Mouse (Mus musculus) forebrain, embryonic 14.5 days (tissue): ENCODE data around the gene Vwf. TPM values are rescaled to one million over a fixed set of nuclear protein-coding genes. Genes with fewer than 3 reads are reported as not detected.

ENCODE experiments used
- ATAC-seq: fragments of 200-750 bp; cut with Nextera tagmentation; 2 replicates; pipeline ENCODE4 v1.8.0; 2017; ENCODE audit warnings: mild to moderate bottlenecking, moderate library complexity
- DNase-seq: peaks from one replicate; pipeline ENCODE4 v3.0.0-alpha.2; 2015; ENCODE audit warnings: low spot score
- H3K27ac ChIP-seq: fragments of 300-500 bp; sonication (generic); 2 replicates; pipeline ENCODE4 v1.5.1; 2014; ENCODE audit warnings: low read depth, mild to moderate bottlenecking, control low read depth, low read length, moderate library complexity
- H3K27me3 ChIP-seq: fragments of 300-500 bp; sonication (generic); replicated peaks from 2 replicates; pipeline ENCODE4 v1.6.1; 2014; ENCODE audit warnings: low read length, control low read depth, mixed read lengths; ENCODE audit not compliant: control insufficient read depth, insufficient read depth
- H3K36me3 ChIP-seq: fragments of 300-500 bp; sonication (generic); 2 replicates; pipeline ENCODE4 v1.6.1; 2014; ENCODE audit warnings: low read length, control low read depth; ENCODE audit not compliant: control insufficient read depth, insufficient read depth
- H3K4me1 ChIP-seq: fragments of 300-500 bp; sonication (generic); 2 replicates; pipeline ENCODE4 v1.6.1; 2014; ENCODE audit warnings: antibody characterized with exemption, low read length, control low read depth; ENCODE audit not compliant: control insufficient read depth, insufficient read depth
- H3K4me2 ChIP-seq: fragments of 300-500 bp; sonication (generic); 2 replicates; pipeline ENCODE4 v1.6.1; 2014; ENCODE audit warnings: mild to moderate bottlenecking, control low read depth, low read length
- H3K4me3 ChIP-seq: fragments of 300-500 bp; sonication (generic); 2 replicates; pipeline ENCODE4 v1.5.1; 2014; ENCODE audit warnings: low read depth, low read length, control low read depth
- H3K9ac ChIP-seq: fragments of 300-500 bp; sonication (generic); 2 replicates; pipeline ENCODE4 v1.6.1; 2014; ENCODE audit warnings: mild to moderate bottlenecking, low read length, control low read depth, moderate library complexity
- H3K9me3 ChIP-seq: fragments of 300-500 bp; sonication (generic); replicated peaks from 2 replicates; pipeline ENCODE4 v1.6.1; 2016; ENCODE audit warnings: low read length, control low read depth, mixed read lengths; ENCODE audit not compliant: control insufficient read depth
- WGBS: fragments of 180-500 bp; shearing (Covaris S2); extraction: QIAGEN DNeasy Blood & Tissue Kit; methylation state at CpG from one replicate; pipeline ENCODE4 v1.1.7; 2014; 5-methylcytosine and 5-hydroxymethylcytosine counted together
- polyA plus RNA-seq: library from polyadenylated mRNA; unstranded; fragments of >200 nt; fragmentation: Nextera tagmentation; extraction: Ambion mirVana; gene quantifications from 2 replicates; pipeline ENCODE4 v1.2.1, GENCODE M21; 2014

Vwf gene
- polyA plus RNA-seq, 1 experiment from 2014 or later, result 8.8 TPM

DNA sequence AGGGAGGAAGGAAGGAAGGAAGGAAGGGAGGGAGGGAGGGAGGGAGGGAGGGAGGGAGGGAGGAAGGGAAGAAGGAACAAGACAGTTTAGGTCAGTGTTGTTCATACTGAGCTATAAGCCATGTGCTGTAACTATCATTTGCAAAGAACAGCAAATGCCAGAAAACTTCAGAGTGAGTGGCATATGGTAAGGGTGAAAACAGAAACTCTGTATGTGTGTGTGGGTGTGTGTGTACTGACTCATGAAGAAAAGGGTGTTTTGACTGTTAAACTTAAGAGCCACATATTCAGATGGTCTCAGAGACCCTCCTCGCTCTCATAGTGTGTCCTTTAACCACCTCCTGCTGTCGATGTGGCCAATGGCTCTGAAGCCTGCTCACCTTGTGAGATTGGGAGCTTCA, 14.9 kb downstream of the Vwf start:
- WGBS, result 92% methylated on average over 2 of the region's 2 CpGs
- Histone ChIP-seq H3K9me3 (no peaks in the 10 kb centered on the region), H3K4me1 (no peaks in the 10 kb centered on the region), H3K27ac (no peak overlapping the region), H3K4me2 (no peak overlapping the region), H3K4me3 (no peak overlapping the region), H3K27me3 (no peaks in the 10 kb centered on the region), H3K36me3 (no peaks in the 10 kb centered on the region), H3K9ac (no peak overlapping the region)
- DNase-seq, result no peak
- no peak for ATAC-seq

DNA sequence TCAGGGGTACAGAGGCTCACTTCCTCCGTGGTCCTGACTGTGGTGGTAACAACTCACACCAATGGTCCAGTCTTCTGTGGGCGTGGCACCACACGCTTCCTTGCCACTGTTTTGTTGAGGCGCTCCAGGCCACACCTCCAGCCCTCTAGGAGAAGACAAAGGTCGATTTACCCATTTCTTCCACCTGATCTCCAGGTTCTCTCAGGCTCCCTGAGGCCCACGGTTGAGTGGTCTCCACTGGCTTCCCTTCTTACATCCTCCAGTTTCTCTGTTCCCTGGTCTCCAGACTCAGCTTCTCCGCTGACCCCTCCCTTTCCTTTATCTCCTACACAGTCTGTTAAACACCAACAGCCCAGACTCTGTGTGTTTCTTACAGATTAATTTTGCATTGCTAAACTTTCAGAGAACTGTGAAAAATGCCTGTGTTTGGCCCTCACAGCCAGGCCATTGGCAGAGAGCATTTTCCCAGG, 18.3 kb downstream of the Vwf start:
- no peaks in the 10 kb centered on the region for H3K4me1 ChIP-seq
- H3K27me3 ChIP-seq, result no peaks in the 10 kb centered on the region
- H3K4me3 ChIP-seq, result no peak overlapping the region
- H3K27ac ChIP-seq, result no peak overlapping the region
- no peaks in the 10 kb centered on the region for H3K9me3 ChIP-seq
- no peak for DNase-seq
- WGBS, result 74% methylated on average over 7 of the region's 7 CpGs
- no peak for ATAC-seq
- H3K4me2 ChIP-seq, result no peak overlapping the region
- no peaks in the 10 kb centered on the region for H3K36me3 ChIP-seq
- H3K9ac ChIP-seq, result no peak overlapping the region

DNA sequence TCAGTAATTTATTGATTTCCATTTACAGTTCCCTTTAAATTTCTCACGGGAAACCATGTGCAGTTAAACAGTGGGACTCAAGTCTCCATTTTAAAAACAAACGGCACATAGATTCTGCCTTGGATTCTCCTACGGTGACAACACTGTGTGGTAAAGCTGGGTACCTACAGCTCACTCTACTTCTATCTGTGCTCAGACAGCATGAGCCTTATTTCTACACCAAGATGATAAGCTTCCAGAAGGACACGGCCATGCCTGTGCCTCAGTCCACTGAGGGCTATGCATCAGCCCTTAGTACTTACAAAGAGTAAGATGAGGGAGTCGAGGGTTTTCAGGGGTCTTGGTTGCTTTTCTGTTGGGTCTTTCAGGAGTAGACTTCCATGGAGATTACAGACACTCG, 18.8 kb downstream of the Vwf start:
- Histone ChIP-seq H3K4me2 (no peak overlapping the region), H3K36me3 (no peaks in the 10 kb centered on the region), H3K4me3 (no peak overlapping the region), H3K4me1 (no peaks in the 10 kb centered on the region), H3K27me3 (no peaks in the 10 kb centered on the region), H3K9me3 (no peaks in the 10 kb centered on the region), H3K27ac (no peak overlapping the region), H3K9ac (no peak overlapping the region)
- no peak for ATAC-seq
- 88% methylated on average over 6 of the region's 6 CpGs for WGBS
- DNase-seq, result no peak

DNA sequence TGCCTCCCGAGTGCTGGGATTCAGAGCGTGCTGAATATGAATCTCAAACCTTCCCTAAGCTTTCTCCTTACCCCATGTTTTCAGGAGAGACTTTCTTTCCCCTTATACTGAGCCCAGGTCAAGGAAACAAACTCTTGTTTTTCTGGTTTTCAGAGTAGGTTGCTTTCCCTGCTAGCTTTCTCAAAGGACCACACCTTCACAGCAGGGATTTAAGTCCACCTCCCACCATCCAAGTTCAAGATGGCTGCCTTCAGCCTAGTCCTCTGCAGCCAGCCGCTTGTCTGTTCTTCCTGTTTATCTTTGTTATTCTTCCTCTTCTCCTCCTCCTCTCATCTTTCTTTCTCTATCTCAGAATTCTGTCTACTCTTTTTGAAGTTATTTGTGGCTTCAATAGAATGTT, 20.1 kb downstream of the Vwf start:
- no peak overlapping the region for H3K4me3 ChIP-seq
- H3K9ac ChIP-seq, result no peak overlapping the region
- DNase-seq, result no peak
- no peak overlapping the region for H3K27ac ChIP-seq
- H3K4me1 ChIP-seq, result no peaks in the 10 kb centered on the region
- no peaks in the 10 kb centered on the region for H3K9me3 ChIP-seq
- no peaks in the 10 kb centered on the region for H3K27me3 ChIP-seq
- no peak for ATAC-seq
- WGBS, result 85% methylated on average over 3 of the region's 3 CpGs
- no peaks in the 10 kb centered on the region for H3K36me3 ChIP-seq
- H3K4me2 ChIP-seq, result no peak overlapping the region

DNA sequence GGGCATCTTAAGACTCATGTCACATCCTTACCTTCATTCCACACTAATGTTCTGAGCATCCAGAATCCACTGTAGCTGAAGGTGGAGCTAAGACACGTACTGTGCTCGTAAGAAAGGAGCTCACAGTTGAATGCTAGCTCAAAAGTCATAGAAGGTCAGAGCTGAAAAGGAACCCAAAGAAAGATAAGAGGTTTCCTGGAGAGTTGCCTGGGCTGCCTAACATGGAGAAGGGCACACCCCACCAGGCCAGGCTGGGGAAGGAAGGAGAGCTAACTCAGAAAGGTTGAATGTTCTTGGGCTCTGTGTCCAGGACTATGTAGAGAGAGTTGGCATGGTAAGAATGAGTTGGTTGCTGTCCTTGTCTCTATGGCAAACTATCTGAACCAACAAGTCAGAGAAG, 21.8 kb downstream of the Vwf start:
- WGBS, result 91% methylated on average over 2 of the region's 2 CpGs
- DNase-seq (no peak), ATAC-seq (no peak)
- Histone ChIP-seq H3K27ac (no peak overlapping the region), H3K9ac (no peak overlapping the region), H3K4me1 (peaks cover 4% of the 10 kb centered on the region), H3K4me2 (no peak overlapping the region), H3K9me3 (no peaks in the 10 kb centered on the region), H3K4me3 (no peak overlapping the region), H3K27me3 (no peaks in the 10 kb centered on the region), H3K36me3 (no peaks in the 10 kb centered on the region)

DNA sequence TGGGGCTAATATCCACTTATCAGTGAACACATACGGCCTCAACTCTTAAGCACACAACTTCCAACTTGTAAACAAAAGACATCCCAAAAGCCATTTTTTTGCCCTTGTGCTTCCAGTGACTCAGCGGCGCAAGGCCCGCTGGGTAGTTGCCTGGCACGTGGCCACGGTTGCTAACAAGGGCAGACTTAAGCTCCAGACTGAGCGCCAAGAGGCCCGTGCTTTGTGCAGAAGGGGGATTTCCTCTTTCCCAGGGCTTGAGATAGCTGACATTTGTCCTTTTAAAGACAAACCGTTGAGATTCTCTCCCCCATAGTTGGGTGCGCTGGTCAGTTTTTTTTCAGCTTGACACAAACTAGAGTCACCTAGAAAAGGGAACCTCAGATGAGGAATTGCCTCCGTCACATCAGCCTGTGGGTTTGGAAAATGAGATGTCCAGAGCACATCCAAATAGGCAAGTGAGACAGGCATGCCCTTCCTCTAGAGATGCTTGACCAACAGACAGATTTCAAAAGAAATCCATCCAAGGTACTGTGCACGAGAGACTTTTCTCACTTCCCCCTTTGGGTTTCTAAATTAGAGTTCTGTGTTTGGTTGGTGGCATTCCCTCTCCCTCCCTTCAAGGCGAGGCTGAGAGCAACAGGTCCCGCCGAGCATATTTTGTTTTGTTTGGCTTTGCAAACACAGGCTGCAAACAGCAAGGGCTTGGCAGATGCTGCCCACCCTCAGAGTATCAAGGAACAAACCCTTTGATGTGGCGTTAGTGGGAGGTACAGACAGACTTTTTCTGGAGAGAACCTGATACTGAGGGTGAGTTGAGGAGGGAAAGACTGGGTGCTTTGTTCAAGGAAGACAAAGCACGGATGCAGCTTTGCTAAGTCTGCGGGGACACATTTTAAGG, 26.0 kb downstream of the Vwf start:
- 25% methylated on average over 18 of the region's 18 CpGs for WGBS
- Histone ChIP-seq H3K36me3 (no peaks in the 10 kb centered on the region), H3K9me3 (no peaks in the 10 kb centered on the region), H3K4me1 (peaks cover 4% of the 10 kb centered on the region), H3K27ac (peak overlapping the region; percentile 16; the same call in 1 of the 2 replicates), H3K4me2 (peak overlapping the region; percentile 45), H3K9ac (no peak overlapping the region), H3K4me3 (no peak overlapping the region), H3K27me3 (no peaks in the 10 kb centered on the region)
- ATAC-seq (peak; percentile 57), DNase-seq (peak; percentile 76)

DNA sequence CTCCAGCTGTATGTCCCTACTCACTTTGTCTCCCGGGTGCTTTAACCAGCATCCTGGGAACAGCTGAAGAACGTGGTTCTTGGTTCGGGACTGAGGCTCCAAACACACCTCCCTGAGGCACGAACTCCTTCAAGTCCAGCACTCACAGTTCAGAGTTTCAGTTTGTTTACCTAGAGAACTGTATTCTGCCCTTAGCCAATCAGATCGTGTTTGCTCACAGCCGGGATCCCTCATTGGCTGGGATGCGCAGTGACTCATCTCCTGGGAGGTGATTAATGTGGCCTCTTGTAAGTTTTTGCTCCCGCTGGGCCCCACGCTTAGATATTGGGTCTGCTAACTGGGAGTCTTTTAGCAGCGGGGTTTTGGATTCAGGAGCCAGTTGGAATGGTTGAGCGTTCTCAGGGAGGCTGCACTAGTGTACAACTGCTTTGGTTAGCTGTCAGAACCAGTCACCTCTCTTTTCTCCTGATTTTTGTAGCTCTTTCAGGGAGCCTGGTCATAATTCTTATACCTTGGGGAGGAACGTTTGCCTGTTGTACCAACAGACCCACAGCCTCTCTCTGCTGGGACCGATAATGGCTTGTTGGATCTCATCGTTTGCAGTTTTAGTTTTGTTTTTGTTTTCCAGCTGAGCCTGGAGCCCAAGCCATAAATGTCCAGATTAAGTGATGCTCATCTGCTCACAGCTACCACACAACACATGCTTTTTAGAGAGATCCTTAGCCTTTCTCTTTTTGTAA, 26.8 kb downstream of the Vwf start:
- DNase-seq (peak; percentile 85), ATAC-seq (peak; percentile 92)
- Histone ChIP-seq H3K9ac (no peak overlapping the region), H3K27me3 (no peaks in the 10 kb centered on the region), H3K4me2 (peak overlapping the region; percentile 45), H3K36me3 (no peaks in the 10 kb centered on the region), H3K27ac (no peak overlapping the region), H3K4me1 (peaks cover 4% of the 10 kb centered on the region), H3K4me3 (no peak overlapping the region), H3K9me3 (no peaks in the 10 kb centered on the region)
- 6% methylated on average over 14 of the region's 14 CpGs for WGBS

DNA sequence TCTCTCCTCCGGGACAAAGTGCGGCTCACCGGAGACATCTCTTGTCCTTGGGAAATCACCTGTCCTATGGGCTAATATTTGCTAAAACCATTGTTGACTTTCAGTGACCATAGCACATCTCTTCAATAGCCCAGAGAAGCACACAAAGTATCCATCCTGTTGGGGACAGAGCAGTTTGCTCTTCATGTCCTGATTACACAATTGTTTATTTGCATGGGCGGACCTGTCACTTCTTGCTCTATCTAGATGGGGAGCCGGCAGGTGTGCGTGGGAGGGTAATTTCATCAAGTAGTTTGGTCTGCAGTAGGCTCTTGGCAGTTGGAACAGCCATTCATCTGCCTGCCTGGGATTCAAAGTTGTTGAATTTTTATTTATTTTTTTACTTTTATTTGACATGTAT, 28.5 kb downstream of the Vwf start:
- no peak for ATAC-seq
- H3K4me2 ChIP-seq, result no peak overlapping the region
- H3K4me1 ChIP-seq, result peaks cover 8% of the 10 kb centered on the region
- DNase-seq, result no peak
- no peak overlapping the region for H3K9ac ChIP-seq
- H3K27ac ChIP-seq, result no peak overlapping the region
- no peak overlapping the region for H3K4me3 ChIP-seq
- H3K9me3 ChIP-seq, result no peaks in the 10 kb centered on the region
- no peaks in the 10 kb centered on the region for H3K27me3 ChIP-seq
- WGBS, result 96% methylated on average over 6 of the region's 6 CpGs
- H3K36me3 ChIP-seq, result no peaks in the 10 kb centered on the region

DNA sequence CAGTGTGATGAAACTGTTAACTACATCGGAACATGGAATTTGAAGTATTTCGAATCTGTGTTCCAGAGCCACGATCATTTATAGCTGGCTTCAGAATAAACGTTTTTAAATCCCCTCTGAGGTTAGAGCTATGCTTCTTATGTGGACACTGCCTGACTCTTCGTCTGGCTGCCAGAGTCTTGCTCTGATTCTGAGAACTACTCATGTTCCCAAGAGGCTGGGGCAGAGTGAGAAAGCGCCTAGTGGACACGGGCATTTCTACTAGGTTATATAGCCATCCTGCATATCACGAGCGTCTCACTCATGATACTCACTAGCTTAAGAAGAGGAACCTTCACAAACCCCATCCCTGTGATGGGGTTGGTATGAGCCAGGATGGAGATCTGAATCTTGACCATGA, 30.7 kb downstream of the Vwf start:
- Histone ChIP-seq H3K4me1 (peaks cover 7% of the 10 kb centered on the region), H3K9ac (no peak overlapping the region), H3K36me3 (no peaks in the 10 kb centered on the region), H3K4me3 (no peak overlapping the region), H3K9me3 (no peaks in the 10 kb centered on the region), H3K4me2 (no peak overlapping the region), H3K27ac (no peak overlapping the region), H3K27me3 (no peaks in the 10 kb centered on the region)
- DNase-seq (no peak), ATAC-seq (no peak)
- WGBS, result 89% methylated on average over 9 of the region's 9 CpGs
